In genomic region chr2:157474269-157474729, GRCm38 (mm10) we compare ENCODE assay signal across 9 mouse cellular contexts. TPM values are rescaled to one million over a fixed set of nuclear protein-coding genes. Genes with fewer than 3 reads are reported as not detected.
A peak's percentile ranks its signal among the peaks of the same experiment; 100 is the strongest.
DNase-seq lines count a peak whose midpoint lies in the region; ATAC-seq and TF ChIP-seq lines count a peak whose summit lies in the region.
"Had no signal": no experiment of that assay in that cellular context is flagged by ENCODE, and none has a peak within 500 bp of the region (broad histone marks: within the 10 kb centered on the region; RNA-seq: fewer than 3 reads in every experiment).

No protein-coding gene starts in this region.

- H3K27me3 ChIP-seq in heart, embryonic 10.5 days (ENCODE audit: insufficient read depth, poor library complexity, severe bottlenecking), result 0 out of 2 replicates have a peak, but pooled peaks cover 5% of the 10 kb centered on the region
- H3K27me3 ChIP-seq in embryonic facial prominence, embryonic 12.5 days, result no peaks in the 10 kb centered on the region
- H3K27me3 ChIP-seq in hindbrain, embryonic 14.5 days (ENCODE audit: control insufficient read depth, insufficient read depth, low read length), result no peaks in the 10 kb centered on the region
- H3K27me3 ChIP-seq in midbrain, embryonic 14.5 days (ENCODE audit: control insufficient read depth, insufficient read depth, low read length), result no peaks in the 10 kb centered on the region
- H3K27me3 ChIP-seq in cerebellum, adult 2 months (ENCODE audit: control insufficient read depth, insufficient read depth, low read length), result no peaks in the 10 kb centered on the region
- H3K27me3 ChIP-seq: lung, embryonic 15.5 days had no signal

- H3K9ac ChIP-seq in embryonic facial prominence, embryonic 12.5 days, result peak overlapping the region; percentile 29; the same call in 1 of the 2 replicates
- peak overlapping the region; percentile 59; the same call in 1 of the 2 replicates for H3K9ac ChIP-seq in hindbrain, embryonic 14.5 days
- H3K9ac ChIP-seq in midbrain, embryonic 14.5 days (replicated peaks; ENCODE audit: low read length), result peak overlapping the region; percentile 46
- H3K9ac ChIP-seq: lung, embryonic 15.5 days had no signal

- no peaks in the 10 kb centered on the region for H3K9me3 ChIP-seq in heart, embryonic 10.5 days
- no peaks in the 10 kb centered on the region for H3K9me3 ChIP-seq in embryonic facial prominence, embryonic 12.5 days
- H3K9me3 ChIP-seq in hindbrain, embryonic 14.5 days (ENCODE audit: control insufficient read depth, low read length), result no peaks in the 10 kb centered on the region
- no peaks in the 10 kb centered on the region for H3K9me3 ChIP-seq in midbrain, embryonic 14.5 days (ENCODE audit: control insufficient read depth, low read length)
- H3K9me3 ChIP-seq: lung, embryonic 15.5 days had no signal

- H3K4me3 ChIP-seq in heart, embryonic 10.5 days, result no peak overlapping the region
- H3K4me3 ChIP-seq in embryonic facial prominence, embryonic 12.5 days, result no peak overlapping the region
- H3K4me3 ChIP-seq in hindbrain, embryonic 14.5 days (replicated peaks; ENCODE audit: low read length), result no peak overlapping the region
- H3K4me3 ChIP-seq in midbrain, embryonic 14.5 days (replicated peaks; ENCODE audit: low read depth, low read length), result no peak overlapping the region
- no peak overlapping the region for H3K4me3 ChIP-seq in cerebellum, adult 2 months (replicated peaks; ENCODE audit: insufficient read depth, low read depth, low read length)
- H3K4me3 ChIP-seq: lung, embryonic 15.5 days had no signal

- peak; percentile 19 for ATAC-seq in embryonic facial prominence, embryonic 12.5 days (ENCODE audit: insufficient number of reproducible peaks, insufficient read depth, low FRiP score, low TSS enrichment)
- no peak for ATAC-seq in hindbrain, embryonic 14.5 days (ENCODE audit: low FRiP score)
- no peak for ATAC-seq in midbrain, embryonic 14.5 days (ENCODE audit: low FRiP score, low TSS enrichment)
- no peak for ATAC-seq in frontal cortex, adult (ENCODE audit: low TSS enrichment)

- peaks cover 16% of the 10 kb centered on the region for H3K36me3 ChIP-seq in heart, embryonic 10.5 days
- peaks cover 16% of the 10 kb centered on the region for H3K36me3 ChIP-seq in embryonic facial prominence, embryonic 12.5 days
- H3K36me3 ChIP-seq in hindbrain, embryonic 14.5 days (replicated peaks; ENCODE audit: control insufficient read depth, insufficient read depth), result peaks cover 24% of the 10 kb centered on the region
- peaks cover 25% of the 10 kb centered on the region for H3K36me3 ChIP-seq in midbrain, embryonic 14.5 days (ENCODE audit: control insufficient read depth, insufficient read depth, low read length)

- no peak for DNase-seq in heart, embryonic 10.5 days (ENCODE audit: low spot score)
- no peak for DNase-seq in heart, adult 9 months (ENCODE audit: low spot score in 2 of 2)
- DNase-seq in hindbrain, embryonic 14.5 days (ENCODE audit: low spot score), result no peak
- no peak for DNase-seq in midbrain, embryonic 14.5 days
- DNase-seq in cerebellum, adult 2 months, result no peak
- DNase-seq in adipocyte (ENCODE audit: low spot score), result no peak

- TF ChIP-seq POLR2A in cerebellum, adult 2 months (IDR thresholded peaks at IDR 0.05; ENCODE audit: borderline replicate concordance, insufficient read depth, low read length), result no peak

- peaks cover 82% of the 10 kb centered on the region for H3K4me1 ChIP-seq in heart, embryonic 10.5 days
- H3K4me1 ChIP-seq in embryonic facial prominence, embryonic 12.5 days, result peaks cover 87% of the 10 kb centered on the region
- peaks cover 53% of the 10 kb centered on the region for H3K4me1 ChIP-seq in hindbrain, embryonic 14.5 days (replicated peaks; ENCODE audit: control insufficient read depth, insufficient read depth, low read length)
- peaks cover 52% of the 10 kb centered on the region for H3K4me1 ChIP-seq in midbrain, embryonic 14.5 days (ENCODE audit: control insufficient read depth, insufficient read depth, low read length)
- no peaks in the 10 kb centered on the region for H3K4me1 ChIP-seq in cerebellum, adult 2 months (ENCODE audit: control insufficient read depth, insufficient read depth, low read length)

- peak overlapping the region; percentile 5; the same call in 1 of the 2 replicates for H3K4me2 ChIP-seq in embryonic facial prominence, embryonic 12.5 days (replicated peaks)
- no peak overlapping the region for H3K4me2 ChIP-seq in hindbrain, embryonic 14.5 days (replicated peaks)
- H3K4me2 ChIP-seq in midbrain, embryonic 14.5 days (ENCODE audit: low read length), result no peak overlapping the region
- H3K4me2 ChIP-seq: lung, embryonic 15.5 days had no signal

- TF ChIP-seq CTCF in cerebellum, adult 2 months (IDR thresholded peaks at IDR 0.05; ENCODE audit: borderline replicate concordance, insufficient read depth, low read depth, low read length), result no peak

- WGBS in heart, embryonic 10.5 days, result 32% methylated on average over 6 of the region's 6 CpGs
- 13% methylated on average over 6 of the region's 6 CpGs for WGBS in embryonic facial prominence, embryonic 12.5 days
- WGBS in hindbrain, embryonic 14.5 days, result 6% methylated on average over 6 of the region's 6 CpGs
- 6% methylated on average over 6 of the region's 6 CpGs for WGBS in midbrain, embryonic 14.5 days
- WGBS in cerebellum, adult 2 months, result 67% methylated on average over 6 of the region's 6 CpGs

- H3K27ac ChIP-seq in heart, embryonic 10.5 days, result peak overlapping the region; percentile 65
- peak overlapping the region; percentile 97 for H3K27ac ChIP-seq in embryonic facial prominence, embryonic 12.5 days
- H3K27ac ChIP-seq in hindbrain, embryonic 14.5 days, result peak overlapping the region; percentile 95
- peak overlapping the region; percentile 92 for H3K27ac ChIP-seq in midbrain, embryonic 14.5 days (replicated peaks; ENCODE audit: low read depth, low read length)
- H3K27ac ChIP-seq in cerebellum, adult 2 months (ENCODE audit: insufficient read depth, low read length), result no peak overlapping the region
- H3K27ac ChIP-seq: lung, embryonic 15.5 days had no signal

RNA-seq across cellular contexts. Expression of gene Src, which starts 56.1 kb away (rescaled TPM):
- polyA plus RNA-seq in heart, embryonic 10.5 days (2016; fragmentation: Nextera tagmentation; extraction: Ambion mirVana), result 9.3 and 12.7 TPM in 2 replicates
- polyA plus RNA-seq in embryonic facial prominence, embryonic 12.5 days (2016; fragmentation: Nextera tagmentation; extraction: Ambion mirVana), result 30.8 and 37.3 TPM in 2 replicates
- 24.8 and 30.1 TPM in 2 replicates for polyA plus RNA-seq in hindbrain, embryonic 14.5 days (2014; fragmentation: Nextera tagmentation; extraction: Ambion mirVana)
- polyA plus RNA-seq in midbrain, embryonic 14.5 days (2014; fragmentation: Nextera tagmentation; extraction: Ambion mirVana), result 34.3 and 52.2 TPM in 2 replicates
- 47.0 and 48.3 TPM in 2 replicates for polyA plus RNA-seq in cerebellum, adult 2 months (2012; rRNA removed)
